Mouse (Mus musculus): Measurements from ENCODE around the gene Gan. TPM values are rescaled to one million over a fixed set of nuclear protein-coding genes. Genes with fewer than 3 reads are reported as not detected.

Gene Gan
- polyA plus RNA-seq, 1 experiment from 2014 or later = 2.2 TPM

GRCm38 (mm10) chr8:117167243-117167883 lies 9.4 kb downstream of the Gan start:
- 77% methylated on average over 8 of the region's 8 CpGs for WGBS

GRCm38 (mm10) chr8:117168378-117168777 lies 10.4 kb downstream of the Gan start:
- Histone ChIP-seq H3K27me3 (ENCODE audit: control insufficient read depth, insufficient read depth, low read length) (no peaks in the 10 kb centered on the region), H3K4me3 (ENCODE audit: low read depth, low read length) (no peak overlapping the region), H3K9me3 (ENCODE audit: control insufficient read depth, low read length) (no peaks in the 10 kb centered on the region), H3K36me3 (ENCODE audit: control insufficient read depth, insufficient read depth, low read length) (no peaks in the 10 kb centered on the region), H3K4me2 (no peak overlapping the region), H3K27ac (ENCODE audit: low read depth, low read length) (no peak overlapping the region), H3K9ac (ENCODE audit: low read length) (no peak overlapping the region), H3K4me1 (ENCODE audit: control insufficient read depth, insufficient read depth, low read length) (no peaks in the 10 kb centered on the region)
- DNase-seq (ENCODE audit: low spot score, missing footprints) (no peak), ATAC-seq (ENCODE audit: low FRiP score) (no peak)
- 89% methylated on average over 9 of the region's 9 CpGs for WGBS

More at GRCm38 (mm10) chr8:117167243-117167883, 9.4 kb downstream of the Gan start:
- H3K9me3 ChIP-seq (ENCODE audit: control insufficient read depth, low read length) = no peaks in the 10 kb centered on the region
- no peak for ATAC-seq (ENCODE audit: low FRiP score)
- no peaks in the 10 kb centered on the region for H3K36me3 ChIP-seq (ENCODE audit: control insufficient read depth, insufficient read depth, low read length)
- no peaks in the 10 kb centered on the region for H3K4me1 ChIP-seq (ENCODE audit: control insufficient read depth, insufficient read depth, low read length)
- no peak overlapping the region for H3K4me2 ChIP-seq
- H3K27me3 ChIP-seq (ENCODE audit: control insufficient read depth, insufficient read depth, low read length) = no peaks in the 10 kb centered on the region
- DNase-seq (ENCODE audit: low spot score, missing footprints) = no peak
- no peak overlapping the region for H3K9ac ChIP-seq (ENCODE audit: low read length)
- no peak overlapping the region for H3K27ac ChIP-seq (ENCODE audit: low read depth, low read length)
- no peak overlapping the region for H3K4me3 ChIP-seq (ENCODE audit: low read depth, low read length)

- no peaks in the 10 kb centered on the region for H3K9me3 ChIP-seq (ENCODE audit: control insufficient read depth, low read length)
- no peak overlapping the region for H3K9ac ChIP-seq (ENCODE audit: low read length)
- ATAC-seq (ENCODE audit: low FRiP score) (no peak), DNase-seq (ENCODE audit: low spot score, missing footprints) (no peak)
- H3K4me2 ChIP-seq = no peak overlapping the region
- WGBS = 93% methylated on average over 3 of the region's 3 CpGs
- no peak overlapping the region for H3K27ac ChIP-seq (ENCODE audit: low read depth, low read length)
- H3K4me1 ChIP-seq (ENCODE audit: control insufficient read depth, insufficient read depth, low read length) = no peaks in the 10 kb centered on the region
- H3K36me3 ChIP-seq (ENCODE audit: control insufficient read depth, insufficient read depth, low read length) = no peaks in the 10 kb centered on the region
- H3K27me3 ChIP-seq (ENCODE audit: control insufficient read depth, insufficient read depth, low read length) = no peaks in the 10 kb centered on the region
- no peak overlapping the region for H3K4me3 ChIP-seq (ENCODE audit: low read depth, low read length)
Measured at GRCm38 (mm10) chr8:117171826-117172225, 13.9 kb downstream of the Gan start.

GRCm38 (mm10) chr8:117172904-117173303 lies 15.0 kb downstream of the Gan start:
- Histone ChIP-seq H3K4me3 (ENCODE audit: low read depth, low read length) (no peak overlapping the region), H3K27me3 (ENCODE audit: control insufficient read depth, insufficient read depth, low read length) (no peaks in the 10 kb centered on the region), H3K9ac (ENCODE audit: low read length) (no peak overlapping the region), H3K27ac (ENCODE audit: low read depth, low read length) (no peak overlapping the region), H3K4me2 (no peak overlapping the region), H3K4me1 (ENCODE audit: control insufficient read depth, insufficient read depth, low read length) (no peaks in the 10 kb centered on the region), H3K36me3 (ENCODE audit: control insufficient read depth, insufficient read depth, low read length) (no peaks in the 10 kb centered on the region), H3K9me3 (ENCODE audit: control insufficient read depth, low read length) (no peaks in the 10 kb centered on the region)
- WGBS = 68% methylated on average over 7 of the region's 7 CpGs
- DNase-seq (ENCODE audit: low spot score, missing footprints) = no peak
- ATAC-seq (ENCODE audit: low FRiP score) = no peak

GRCm38 (mm10) chr8:117173690-117174089 lies 15.8 kb downstream of the Gan start:
- Histone ChIP-seq H3K4me2 (no peak overlapping the region), H3K9ac (ENCODE audit: low read length) (no peak overlapping the region), H3K9me3 (ENCODE audit: control insufficient read depth, low read length) (no peaks in the 10 kb centered on the region), H3K4me3 (ENCODE audit: low read depth, low read length) (no peak overlapping the region), H3K36me3 (ENCODE audit: control insufficient read depth, insufficient read depth, low read length) (no peaks in the 10 kb centered on the region), H3K4me1 (ENCODE audit: control insufficient read depth, insufficient read depth, low read length) (no peaks in the 10 kb centered on the region), H3K27ac (ENCODE audit: low read depth, low read length) (no peak overlapping the region), H3K27me3 (ENCODE audit: control insufficient read depth, insufficient read depth, low read length) (no peaks in the 10 kb centered on the region)
- 84% methylated on average over 3 of the region's 3 CpGs for WGBS
- ATAC-seq (ENCODE audit: low FRiP score) = no peak
- no peak for DNase-seq (ENCODE audit: low spot score, missing footprints)

- Histone ChIP-seq H3K4me1 (ENCODE audit: control insufficient read depth, insufficient read depth, low read length) (no peaks in the 10 kb centered on the region), H3K27me3 (ENCODE audit: control insufficient read depth, insufficient read depth, low read length) (no peaks in the 10 kb centered on the region), H3K4me3 (ENCODE audit: low read depth, low read length) (no peak overlapping the region), H3K4me2 (no peak overlapping the region), H3K27ac (ENCODE audit: low read depth, low read length) (no peak overlapping the region), H3K36me3 (ENCODE audit: control insufficient read depth, insufficient read depth, low read length) (no peaks in the 10 kb centered on the region), H3K9ac (ENCODE audit: low read length) (no peak overlapping the region), H3K9me3 (ENCODE audit: control insufficient read depth, low read length) (no peaks in the 10 kb centered on the region)
- WGBS = 88% methylated on average over 5 of the region's 5 CpGs
- ATAC-seq (ENCODE audit: low FRiP score) (no peak), DNase-seq (ENCODE audit: low spot score, missing footprints) (no peak)
Measured at GRCm38 (mm10) chr8:117174536-117174935, 16.6 kb downstream of the Gan start.

- H3K27me3 ChIP-seq (ENCODE audit: control insufficient read depth, insufficient read depth, low read length) = no peaks in the 10 kb centered on the region
- no peak overlapping the region for H3K4me2 ChIP-seq
- DNase-seq (ENCODE audit: low spot score, missing footprints) (no peak), ATAC-seq (ENCODE audit: low FRiP score) (no peak)
- 88% methylated on average over 5 of the region's 5 CpGs for WGBS
- H3K4me1 ChIP-seq (ENCODE audit: control insufficient read depth, insufficient read depth, low read length) = no peaks in the 10 kb centered on the region
- no peaks in the 10 kb centered on the region for H3K36me3 ChIP-seq (ENCODE audit: control insufficient read depth, insufficient read depth, low read length)
- no peaks in the 10 kb centered on the region for H3K9me3 ChIP-seq (ENCODE audit: control insufficient read depth, low read length)
- no peak overlapping the region for H3K9ac ChIP-seq (ENCODE audit: low read length)
- no peak overlapping the region for H3K27ac ChIP-seq (ENCODE audit: low read depth, low read length)
- H3K4me3 ChIP-seq (ENCODE audit: low read depth, low read length) = no peak overlapping the region
Measured at GRCm38 (mm10) chr8:117176308-117176707, 18.4 kb downstream of the Gan start.

- DNase-seq (ENCODE audit: low spot score, missing footprints) (no peak), ATAC-seq (ENCODE audit: low FRiP score) (no peak)
- no peaks in the 10 kb centered on the region for H3K9me3 ChIP-seq (ENCODE audit: control insufficient read depth, low read length)
- no peak overlapping the region for H3K9ac ChIP-seq (ENCODE audit: low read length)
- H3K4me2 ChIP-seq = no peak overlapping the region
- no peaks in the 10 kb centered on the region for H3K27me3 ChIP-seq (ENCODE audit: control insufficient read depth, insufficient read depth, low read length)
- no peaks in the 10 kb centered on the region for H3K36me3 ChIP-seq (ENCODE audit: control insufficient read depth, insufficient read depth, low read length)
- no peaks in the 10 kb centered on the region for H3K4me1 ChIP-seq (ENCODE audit: control insufficient read depth, insufficient read depth, low read length)
- H3K4me3 ChIP-seq (ENCODE audit: low read depth, low read length) = no peak overlapping the region
- H3K27ac ChIP-seq (ENCODE audit: low read depth, low read length) = no peak overlapping the region
- whole genome bisulfite sequencing = 82% methylated on average over 7 of the region's 7 CpGs
Measured at GRCm38 (mm10) chr8:117177236-117177635, 19.3 kb downstream of the Gan start.

GRCm38 (mm10) chr8:117178039-117178438 lies 20.1 kb downstream of the Gan start:
- no peak for DNase-seq (ENCODE audit: low spot score, missing footprints)
- Histone ChIP-seq H3K27me3 (ENCODE audit: control insufficient read depth, insufficient read depth, low read length) (no peaks in the 10 kb centered on the region), H3K27ac (ENCODE audit: low read depth, low read length) (no peak overlapping the region), H3K9ac (ENCODE audit: low read length) (no peak overlapping the region), H3K4me2 (no peak overlapping the region), H3K4me3 (ENCODE audit: low read depth, low read length) (no peak overlapping the region), H3K36me3 (ENCODE audit: control insufficient read depth, insufficient read depth, low read length) (no peaks in the 10 kb centered on the region), H3K9me3 (ENCODE audit: control insufficient read depth, low read length) (no peaks in the 10 kb centered on the region), H3K4me1 (ENCODE audit: control insufficient read depth, insufficient read depth, low read length) (no peaks in the 10 kb centered on the region)
- no peak for ATAC-seq (ENCODE audit: low FRiP score)
- WGBS = 90% methylated on average over 2 of the region's 2 CpGs
